Mouse (Mus musculus) heart, postnatal 14 days (tissue): Measurements from ENCODE around the gene Osbpl10. TPM values are rescaled to one million over a fixed set of nuclear protein-coding genes. Genes with fewer than 3 reads are reported as not detected.
"Not testable (repeated sequence)": the region's sequence is repeated elsewhere in the genome, so short reads cannot be mapped to it uniquely, and the experiment has no call there.

Experiments used
- DNase-seq, 2 experiments: peaks; one replicate each; pipeline ENCODE4 v3.0.0; 2021 to 2022
- intact Hi-C: fragments of 180-260 bp; cut with DNase I; formaldehyde crosslinking; loops from one replicate; pipeline ENCODE4 v1.15.1; 2025
- total RNA-seq, 2 experiments: library from RNA; stranded (reverse); gene quantifications; 2 replicates each; pipeline ENCODE4 v1.2.3; 2021

Gene Osbpl10
- total RNA-seq, 2 experiments from 2014 or later, result 2.9 to 3.2 TPM

DNA sequence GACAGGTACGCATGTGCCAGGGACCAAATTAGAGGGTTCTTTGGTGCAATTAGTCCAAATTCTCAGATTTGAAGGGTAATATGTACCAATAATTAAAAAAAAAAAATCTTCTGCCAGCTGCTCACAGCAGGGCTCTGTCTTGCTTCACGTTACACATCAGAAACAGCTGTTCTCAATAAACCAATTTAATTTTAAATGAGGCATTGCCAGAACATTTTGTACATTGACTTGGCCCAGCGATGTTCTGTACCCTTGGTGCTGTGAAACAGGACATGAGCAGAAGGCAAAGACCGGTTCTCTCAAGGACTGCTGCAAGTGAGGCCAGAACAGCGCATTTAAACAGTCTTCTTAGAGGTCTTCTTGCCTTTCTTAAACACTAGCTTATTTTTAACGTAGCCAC lies 265.3 kb downstream of the Osbpl10 start:
- intact Hi-C loops, result no loop called here
- DNase-seq, result no peak

DNA sequence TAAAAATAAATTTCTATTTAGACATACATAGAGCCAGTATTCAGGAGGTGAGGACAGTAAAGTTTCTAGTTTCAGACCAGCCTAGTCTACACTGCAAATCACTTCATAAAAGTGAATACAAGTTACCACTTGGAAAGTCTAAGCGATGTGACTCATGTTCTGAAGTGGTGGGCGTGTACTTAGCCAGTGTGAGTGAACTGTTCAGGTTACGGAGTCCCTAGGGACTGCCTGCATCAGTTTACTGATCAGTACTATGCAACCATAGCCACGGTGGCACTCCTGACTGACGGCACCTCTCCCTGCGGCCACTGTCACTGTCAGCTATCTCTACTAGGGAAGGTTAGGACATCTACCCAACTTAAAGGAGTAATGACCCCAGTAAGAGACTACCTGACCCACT lies 266.7 kb downstream of the Osbpl10 start:
- intact Hi-C loops, result no loop called here
- no peak for DNase-seq

GRCm38 (mm10) chr9:115249145-115249544 lies 270.8 kb downstream of the Osbpl10 start:
- no peak for DNase-seq
- intact Hi-C loops, result no loop called here

DNA sequence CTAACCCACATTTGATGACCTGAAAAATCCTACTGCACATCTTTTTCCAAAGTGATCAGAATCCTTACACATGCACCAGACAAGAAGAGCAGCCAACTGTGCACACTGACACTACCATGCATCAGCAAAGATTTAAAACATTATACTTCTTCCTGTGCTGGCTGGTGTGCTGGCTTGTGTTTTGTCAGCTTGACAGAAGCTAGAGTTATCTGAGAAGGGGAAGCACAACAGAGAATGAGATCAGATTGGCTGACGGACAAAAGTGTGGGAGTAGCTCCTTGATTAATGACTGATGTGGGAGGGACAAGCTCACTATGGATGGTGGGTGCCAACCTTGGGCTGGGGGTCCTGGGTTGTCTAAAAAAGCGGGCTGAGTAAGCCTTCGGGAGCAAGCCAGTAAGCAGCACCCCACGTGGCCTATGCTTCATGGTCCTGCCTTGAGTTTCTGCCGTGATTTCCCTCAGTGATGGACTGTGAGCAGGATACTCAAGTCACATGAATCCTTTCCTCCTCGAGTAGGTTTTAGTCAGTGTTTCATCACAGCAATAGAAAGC lies 279.4 kb downstream of the Osbpl10 start:
- intact Hi-C loops, result no loop called here
- DNase-seq, result no peak

DNA sequence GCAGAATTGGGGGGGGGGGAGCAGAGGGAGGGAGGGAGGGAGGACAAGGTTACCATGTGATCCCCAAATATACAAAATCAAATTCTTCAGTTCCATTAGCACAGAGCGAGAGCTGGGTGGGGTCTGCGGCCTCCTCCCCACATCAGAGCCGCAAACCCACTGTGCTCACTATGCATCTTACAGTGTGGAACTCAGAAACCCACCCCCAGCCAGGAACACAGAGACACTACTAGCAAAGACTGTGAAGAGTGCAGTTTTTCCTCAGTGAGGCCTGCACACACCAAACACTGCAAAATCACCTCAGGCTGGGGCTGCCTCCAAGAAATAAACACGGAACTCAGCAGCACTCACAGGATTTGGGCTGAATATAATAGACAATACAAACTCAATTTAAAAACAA lies 281.5 kb downstream of the Osbpl10 start:
- intact Hi-C loops, result loop anchor here (5.0 kb wide), 1 partner anchor 173 kb away; no protein-coding TSS in a partner anchor

GRCm38 (mm10) chr9:115260464-115260863 lies 282.1 kb downstream of the Osbpl10 start:
- intact Hi-C loops, result loop anchor here (5.0 kb wide), 1 partner anchor 173 kb away; no protein-coding TSS in a partner anchor
- DNase-seq, result no peak

More for the DNA sequence above, 281.5 kb downstream of the Osbpl10 start:
- no peak for DNase-seq

DNA sequence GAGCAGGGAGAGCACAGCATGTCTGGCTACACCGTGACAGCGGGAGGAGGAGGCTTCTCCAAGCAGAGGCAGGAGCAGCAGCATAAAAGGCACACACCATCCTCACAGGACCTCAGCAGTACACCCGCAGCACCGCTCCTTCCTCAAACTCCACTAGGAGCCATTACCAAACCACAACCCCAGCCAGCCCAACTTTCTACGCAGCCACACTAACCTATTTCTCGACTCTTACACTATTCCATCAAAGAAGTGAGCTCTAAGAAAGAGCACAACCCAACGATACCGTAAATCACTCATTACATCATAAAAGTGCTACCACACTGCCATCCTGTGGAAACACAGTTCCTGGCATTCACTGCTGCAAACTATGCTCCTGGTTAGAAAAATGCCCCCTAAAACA lies 283.1 kb downstream of the Osbpl10 start:
- DNase-seq, result peak in 1 of 2 experiments; percentile 39
- intact Hi-C loops, result loop anchor here (5.0 kb wide), 1 partner anchor 174 kb away; no protein-coding TSS in a partner anchor

- DNase-seq, result no peak
- intact Hi-C loops, result loop anchor here (5.0 kb wide), 1 partner anchor 175 kb away; no protein-coding TSS in a partner anchor
Observed at GRCm38 (mm10) chr9:115261896-115262295, 283.5 kb downstream of the Osbpl10 start.

- DNase-seq, result no peak
- intact Hi-C loops, result no loop called here
Observed at GRCm38 (mm10) chr9:115271556-115271955, 293.2 kb downstream of the Osbpl10 start.

- intact Hi-C loops, DNase-seq: not testable (repeated sequence)
Observed at GRCm38 (mm10) chr9:115272451-115272850, 294.1 kb downstream of the Osbpl10 start.

GRCm38 (mm10) chr9:115273095-115273649 lies 294.8 kb downstream of the Osbpl10 start:
- intact Hi-C loops, result no loop called here

DNA sequence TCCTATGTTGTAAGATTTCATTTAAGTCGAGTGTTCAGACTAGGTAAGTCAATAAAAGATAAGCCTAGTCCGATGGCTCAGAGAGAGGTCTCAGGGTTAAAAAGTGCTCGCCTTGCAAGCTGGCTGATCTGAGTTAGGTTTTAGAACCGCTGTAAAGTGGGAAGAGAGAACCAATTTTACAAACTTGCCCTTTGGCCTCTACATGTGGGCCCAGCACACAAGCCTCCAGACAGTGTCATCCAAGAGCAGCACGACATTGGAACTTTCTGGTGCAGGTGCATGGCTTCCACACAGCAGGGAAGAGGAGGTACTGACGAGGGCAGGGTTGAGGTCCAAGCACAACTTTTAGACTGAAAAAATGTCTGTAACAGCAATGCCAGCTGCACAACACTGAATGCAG lies 296.4 kb downstream of the Osbpl10 start:
- intact Hi-C loops, result no loop called here
- no peak for DNase-seq

More at GRCm38 (mm10) chr9:115273095-115273649, 294.8 kb downstream of the Osbpl10 start:
- no peak for DNase-seq

DNA sequence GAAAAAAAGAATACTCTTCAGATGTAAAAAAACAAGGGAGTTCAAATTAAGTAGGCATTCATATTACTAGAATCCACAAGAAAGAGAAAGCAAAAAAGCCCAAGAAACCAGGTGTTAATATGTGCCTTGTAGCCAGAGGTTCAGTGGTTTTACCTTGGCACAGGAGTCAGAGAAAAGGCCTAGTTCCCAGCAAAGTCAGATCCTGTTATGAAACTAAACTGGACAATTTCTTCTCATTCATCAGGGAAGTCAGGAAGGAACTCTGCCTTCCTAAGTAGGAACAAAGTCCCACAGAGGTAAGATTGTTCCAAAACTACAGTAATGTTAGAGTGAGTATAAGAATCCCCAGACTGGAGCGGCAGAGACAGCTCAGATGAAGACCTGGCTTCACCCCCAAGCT lies 300.3 kb downstream of the Osbpl10 start:
- DNase-seq, result no peak
- intact Hi-C loops, result no loop called here

Other genes with a start within 250 kb of the Osbpl10 start
- gene Cmtm6, start 247.5 kb upstream of the Osbpl10 start, total RNA-seq, result 10 to 100 TPM; 28.4 to 30.4 TPM
- 10 to 100 TPM; 14.9 to 21.4 TPM for gene Cmtm7, start 196.7 kb upstream of the Osbpl10 start, total RNA-seq
- gene Cmtm8, start 134.4 kb upstream of the Osbpl10 start, total RNA-seq, result 10 to 100 TPM; 12.8 to 15.0 TPM
- gene Gpd1l, start 44.6 kb upstream of the Osbpl10 start, total RNA-seq, result 10 to 100 TPM; 38.0 to 38.9 TPM
- gene Rps27rt, start 4.2 kb downstream of the Osbpl10 start, total RNA-seq, result 10 to 100 TPM; 13.5 to 32.5 TPM